Mouse (Mus musculus): ENCODE results near the gene Scrn1.

- TF ChIP-seq POLR2A (IDR thresholded peaks at IDR 0.05; ENCODE audit: extremely low read depth, insufficient read depth, low read length) (no peak), CTCF (IDR thresholded peaks at IDR 0.05; ENCODE audit: low read depth, low read length) (no peak)
Observed at GRCm38 (mm10) chr6:54591778-54592177, 25.5 kb upstream of the Scrn1 start.

Measured in liver, adult 2 months (tissue).